Mouse (Mus musculus) erythroid progenitor cell, adult 5-6 weeks (primary cell): ENCODE measurements around the gene Tyw3. TPM values are rescaled to one million over a fixed set of nuclear protein-coding genes. Genes with fewer than 3 reads are reported as not detected.

Experiments used
- ATAC-seq: replicated peaks from 2 replicates; pipeline ENCODE4 v1.8.0; 2016; ENCODE audit warnings: moderate number of reproducible peaks, mild to moderate bottlenecking, moderate TSS enrichment, inconsistent platforms; ENCODE audit not compliant: poor library complexity, low FRiP score, severe bottlenecking
- total RNA-seq, 2 experiments: library from RNA; stranded (forward) in 1 of 2; stranded (reverse) in 1 of 2; fragments of 150-400 nt in 1 of 2; fragments of 186-747, 209-891 nt in 1 of 2; gene quantifications; 2 replicates each; pipeline versions ENCODE4 v1.2.3 to v1.2.4; 2015 to 2017; ENCODE audit warnings: low replicate concordance in 2 of 2

Tyw3 gene
- total RNA-seq, 2 experiments from 2014 or later, result 2.5 TPM; not detected in 1

DNA sequence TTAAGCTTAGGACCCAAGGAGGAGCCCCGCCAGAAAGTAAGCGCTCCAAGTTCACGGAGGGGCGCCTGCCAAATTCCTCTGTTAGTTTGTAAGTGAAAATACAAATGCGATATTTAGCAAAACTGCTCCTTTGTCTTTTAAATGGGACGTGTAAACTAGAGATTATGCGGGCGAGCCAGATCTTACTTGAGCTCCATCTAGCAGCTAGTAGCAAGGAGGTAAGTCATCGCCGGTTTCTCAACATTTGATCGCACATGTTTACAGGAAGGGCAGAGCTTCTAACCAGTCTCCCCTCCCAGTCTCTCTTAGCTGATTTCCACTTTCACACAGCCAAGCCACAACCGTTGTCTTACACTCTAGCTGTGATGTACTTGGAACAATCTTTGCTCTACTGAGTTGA lies 26.1 kb downstream of the Tyw3 start:
- no peak for ATAC-seq

DNA sequence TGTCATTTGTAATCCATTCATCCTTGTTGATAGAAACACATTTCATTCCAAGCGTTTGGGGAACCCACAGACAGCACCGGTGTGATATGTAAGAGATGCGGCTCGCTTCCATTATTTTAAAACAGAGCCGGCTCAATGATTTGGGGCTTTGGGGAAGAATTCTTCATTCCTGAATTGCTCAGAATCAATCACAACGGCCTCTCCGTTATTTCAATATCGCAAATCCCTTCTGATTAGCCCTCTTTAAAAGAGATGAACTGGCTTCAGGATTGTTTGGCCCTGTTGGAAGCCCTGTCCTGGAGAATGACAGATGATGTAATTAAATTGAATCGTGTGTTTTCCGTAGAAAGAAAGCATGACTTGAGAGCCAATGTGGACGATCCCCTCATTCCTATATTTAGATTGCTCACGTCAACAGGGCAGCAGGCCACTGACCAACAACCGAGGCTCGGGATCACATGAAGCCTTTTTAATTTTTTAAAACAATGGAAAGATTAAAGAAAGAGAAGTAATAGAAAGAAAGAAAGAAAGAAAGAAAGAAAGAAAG lies 26.8 kb downstream of the Tyw3 start:
- ATAC-seq, result no peak

DNA sequence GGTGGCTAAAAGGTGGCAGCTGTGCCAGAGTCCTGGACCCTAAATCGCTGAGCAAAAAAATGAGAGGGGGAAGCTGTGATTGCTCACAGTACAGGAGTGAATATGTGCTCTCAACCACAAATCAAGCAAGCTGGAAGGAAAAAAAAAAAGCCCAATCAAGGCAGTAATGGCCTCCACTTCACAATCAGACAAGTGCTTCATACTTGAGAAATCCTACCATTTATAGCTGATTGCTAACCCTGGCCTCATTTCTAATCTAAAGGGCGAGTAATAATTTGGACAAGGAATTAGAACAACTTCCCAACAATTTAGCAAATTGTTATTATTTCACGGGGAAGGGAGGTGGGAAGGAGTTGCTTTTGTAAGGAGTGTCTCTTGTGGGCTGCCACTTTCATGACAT lies 31.5 kb downstream of the Tyw3 start:
- ATAC-seq, result no peak

DNA sequence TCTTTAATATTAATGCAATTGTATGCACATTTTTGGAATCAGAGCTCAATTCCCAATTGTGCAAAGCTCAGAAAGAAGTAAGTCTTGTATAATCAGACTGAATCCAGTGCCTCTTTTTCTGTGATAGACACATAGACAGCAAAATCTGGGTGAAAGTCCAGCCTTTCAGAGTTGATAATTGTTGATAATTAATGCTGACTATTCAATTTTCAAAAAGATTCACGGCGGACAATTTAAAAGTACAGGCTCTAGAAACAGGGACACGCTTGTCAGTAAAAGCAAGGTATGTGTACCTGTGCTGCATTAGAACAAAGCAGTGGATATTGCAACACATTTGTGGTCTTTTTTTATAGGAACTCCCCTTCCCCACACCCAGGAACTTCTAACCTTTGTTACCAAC lies 34.7 kb downstream of the Tyw3 start:
- ATAC-seq, result no peak

DNA sequence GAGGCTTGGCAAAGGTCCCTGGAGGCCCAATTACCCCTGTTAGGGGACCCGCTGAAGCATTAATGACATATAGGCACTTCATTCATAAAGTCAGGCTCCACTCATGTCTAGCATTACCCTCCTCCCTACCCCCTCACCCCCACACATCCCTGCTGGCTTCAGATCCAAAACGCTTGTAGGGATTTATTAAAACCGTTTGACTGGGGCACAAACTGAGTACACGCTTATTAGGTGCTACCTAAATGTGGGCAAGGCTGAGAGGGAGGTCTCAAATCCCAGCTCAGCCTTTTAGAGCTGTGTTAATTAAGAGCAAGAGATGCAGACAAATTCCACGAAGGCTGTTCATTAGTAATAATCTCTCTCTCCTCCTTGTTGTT lies 45.9 kb downstream of the Tyw3 start:
- no peak for ATAC-seq

DNA sequence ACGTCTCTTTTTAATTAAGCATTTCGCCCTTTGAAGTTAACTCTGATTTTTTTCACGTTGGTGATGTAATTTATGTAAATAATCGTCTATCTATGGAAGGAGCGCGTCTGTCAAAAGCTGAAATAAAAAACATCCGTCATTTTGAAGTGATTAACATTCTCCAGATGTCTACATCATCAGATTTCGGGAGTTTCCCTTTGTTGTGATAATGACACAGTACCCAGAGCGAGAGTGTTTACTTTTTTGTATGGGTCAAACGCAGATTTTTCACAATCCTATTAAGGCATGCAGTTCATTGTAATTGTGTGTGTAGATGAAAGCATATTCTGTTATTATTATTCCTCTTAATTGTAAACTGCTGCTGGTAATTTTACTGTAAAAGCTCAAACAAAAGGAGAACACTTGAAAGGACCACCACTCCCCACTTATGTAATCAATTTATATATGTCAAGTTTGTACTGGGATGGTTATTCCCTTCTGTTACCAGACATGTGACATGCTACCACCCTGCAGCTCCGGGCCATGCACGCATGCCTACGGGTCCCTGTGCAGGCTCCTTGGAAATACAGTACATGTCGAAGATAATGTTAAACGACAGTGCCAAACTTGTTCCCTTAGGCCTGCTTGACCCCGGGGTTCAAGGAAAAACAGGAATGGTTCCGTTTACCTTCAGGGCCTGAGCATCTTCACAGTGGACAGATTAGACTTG lies 46.4 kb downstream of the Tyw3 start:
- ATAC-seq, result no peak

DNA sequence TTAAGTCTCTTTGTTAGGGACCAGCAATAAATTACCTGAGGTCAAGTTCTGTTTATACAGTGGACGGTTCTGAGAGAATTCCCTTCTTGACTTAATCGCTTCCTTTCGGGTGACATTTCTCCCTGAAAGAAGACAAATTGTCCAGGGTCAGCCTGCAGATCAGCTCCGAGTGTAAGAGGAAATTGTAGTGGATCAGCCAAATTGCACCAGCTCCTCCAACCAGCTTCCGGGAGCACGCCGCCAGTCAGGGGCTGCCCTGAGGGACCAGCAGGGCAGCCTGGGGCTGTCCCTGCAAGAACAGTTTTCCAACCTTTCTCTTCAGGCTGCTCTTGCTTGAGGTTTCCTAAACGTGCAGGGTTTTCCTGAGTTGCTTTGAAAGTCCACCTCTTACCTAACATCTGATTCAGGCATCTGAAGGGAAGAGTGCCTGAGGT lies 48.0 kb downstream of the Tyw3 start:
- ATAC-seq, result no peak

DNA sequence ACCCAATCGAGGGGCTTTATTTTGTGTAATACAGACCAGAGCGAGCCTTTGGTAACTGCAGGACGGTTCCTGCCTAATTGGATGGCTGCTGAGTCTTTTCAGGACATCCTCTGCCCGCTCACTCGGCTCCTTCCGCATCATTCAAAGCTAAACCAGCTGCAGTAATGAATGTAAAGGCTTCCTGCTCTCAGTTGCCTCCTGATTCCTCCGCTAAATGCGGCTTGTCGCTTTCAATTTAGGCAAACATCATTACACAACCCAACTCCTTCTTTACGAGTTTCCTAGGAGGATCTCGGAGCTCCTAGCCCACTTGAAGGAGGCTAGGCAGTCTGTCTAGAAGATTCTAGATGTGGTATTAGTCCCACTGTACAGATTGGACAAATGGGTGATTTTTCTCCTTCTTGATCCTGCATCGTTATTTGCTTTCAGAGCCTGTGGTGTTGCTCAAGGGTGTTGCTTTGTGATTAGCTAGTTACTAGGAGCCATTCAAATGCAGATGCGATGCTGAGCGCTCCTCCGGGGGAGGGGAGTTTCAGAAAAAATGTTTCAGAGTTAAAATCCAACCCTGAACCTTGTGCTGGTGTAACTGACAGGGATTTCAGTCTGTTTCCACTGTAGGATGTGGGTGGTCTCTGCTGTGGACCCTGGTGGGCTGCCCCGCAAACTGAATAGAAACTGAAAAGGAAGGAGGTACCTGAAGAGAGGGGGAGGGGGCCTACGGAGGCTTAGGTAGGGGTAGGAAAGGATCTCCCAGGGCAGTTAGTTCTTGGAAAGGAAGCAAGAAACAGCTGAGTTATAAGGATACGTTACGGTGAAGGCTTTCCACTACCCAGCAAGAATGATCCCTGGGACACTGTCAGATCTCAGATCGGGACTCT lies 49.1 kb downstream of the Tyw3 start:
- no peak for ATAC-seq

DNA sequence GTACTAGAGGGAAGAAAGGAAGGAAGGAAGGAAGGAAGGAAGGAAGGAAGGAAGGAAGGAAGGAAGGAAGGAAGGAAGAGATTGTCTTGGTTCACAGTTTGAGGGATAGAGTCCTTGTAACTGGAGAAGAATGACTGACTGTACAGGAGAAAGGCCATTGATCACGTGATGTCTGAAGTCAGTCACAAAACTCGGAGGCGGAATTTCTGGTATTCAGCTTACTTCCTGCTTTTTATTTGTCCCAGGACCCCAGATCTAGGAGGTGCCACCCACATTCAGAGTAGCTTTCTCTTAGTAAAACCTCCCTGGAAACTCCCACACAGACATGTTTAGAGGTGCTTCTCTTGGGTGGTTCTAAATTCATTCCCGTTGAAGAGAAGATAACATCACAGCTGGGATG lies 50.7 kb downstream of the Tyw3 start:
- no peak for ATAC-seq

DNA sequence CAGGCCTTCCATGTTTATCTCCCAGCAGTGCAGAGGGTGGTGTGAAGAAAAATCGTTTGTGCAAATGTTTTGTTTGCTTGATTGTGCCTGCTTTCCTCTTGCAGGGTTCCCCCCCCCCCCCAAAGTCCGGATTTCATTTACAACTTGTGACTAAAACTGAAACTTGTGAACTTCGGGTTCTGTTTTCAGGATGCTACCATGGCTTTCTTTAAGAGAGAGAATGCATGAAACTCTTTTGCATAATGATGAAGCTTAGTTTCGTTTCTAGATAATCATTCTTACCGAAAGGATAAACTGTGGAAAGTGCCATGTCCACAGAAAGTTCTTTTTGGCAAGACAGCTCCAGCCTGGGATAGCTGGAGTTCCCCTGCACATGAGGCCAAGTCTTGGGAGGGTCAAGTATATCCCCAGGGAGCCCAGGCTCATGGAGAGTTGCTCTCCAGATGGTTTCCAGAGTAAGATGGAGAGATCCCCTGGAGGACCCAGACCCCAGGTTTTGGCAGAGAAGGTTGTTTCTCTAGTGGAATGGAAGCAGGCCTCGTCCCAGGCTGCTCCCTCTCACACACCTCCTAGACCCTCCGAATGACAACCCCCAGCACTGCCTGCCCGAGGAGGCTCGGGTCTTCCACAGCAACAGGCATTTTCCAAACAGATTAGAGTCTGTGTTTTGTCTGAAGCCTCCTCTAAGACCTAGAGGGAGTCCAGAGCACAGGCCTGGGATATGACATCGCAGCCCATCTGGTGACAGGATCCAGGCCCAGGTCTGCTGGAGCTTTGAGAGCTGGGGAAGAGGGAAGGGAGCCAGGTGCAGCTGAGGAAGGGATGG lies 56.6 kb downstream of the Tyw3 start:
- ATAC-seq, result no peak

DNA sequence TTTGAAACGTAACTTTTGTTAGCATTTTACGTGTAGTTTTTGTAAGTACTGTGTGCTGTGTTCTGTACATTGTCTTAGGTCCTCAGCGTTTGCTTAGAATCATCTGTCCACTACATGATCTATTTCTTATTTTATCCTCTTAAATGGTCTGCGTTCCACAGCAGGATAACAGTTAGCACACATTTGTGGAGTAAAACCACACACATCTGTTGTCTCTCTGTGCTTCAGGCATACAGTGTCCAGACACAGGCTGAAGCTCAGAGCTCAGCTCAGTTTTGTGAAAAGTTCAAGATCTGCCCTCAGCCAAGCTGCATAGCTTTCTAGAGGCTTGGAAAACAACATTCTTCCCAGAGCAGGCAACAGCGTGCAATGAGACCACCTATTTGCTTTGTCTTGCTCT lies 60.8 kb downstream of the Tyw3 start:
- no peak for ATAC-seq

DNA sequence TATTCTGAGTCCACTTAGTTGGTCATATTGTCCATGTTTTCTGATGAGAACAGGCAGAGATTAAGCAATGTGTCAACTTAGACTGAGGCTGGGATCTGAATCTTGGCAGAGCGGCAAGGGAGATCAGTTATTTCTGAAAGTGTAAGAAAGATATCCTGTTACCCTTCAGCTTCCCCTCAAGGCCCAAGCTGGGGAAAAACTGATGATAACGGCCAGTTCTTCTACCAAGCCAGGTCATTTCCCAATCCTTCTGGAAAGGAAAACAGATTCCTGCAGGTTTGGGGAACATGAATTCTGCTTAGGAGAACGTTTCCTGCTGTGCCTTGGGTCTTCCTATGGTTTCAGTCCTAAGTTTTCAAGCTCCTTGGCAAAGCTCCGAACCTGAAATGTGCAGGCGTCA lies 63.7 kb downstream of the Tyw3 start:
- no peak for ATAC-seq

DNA sequence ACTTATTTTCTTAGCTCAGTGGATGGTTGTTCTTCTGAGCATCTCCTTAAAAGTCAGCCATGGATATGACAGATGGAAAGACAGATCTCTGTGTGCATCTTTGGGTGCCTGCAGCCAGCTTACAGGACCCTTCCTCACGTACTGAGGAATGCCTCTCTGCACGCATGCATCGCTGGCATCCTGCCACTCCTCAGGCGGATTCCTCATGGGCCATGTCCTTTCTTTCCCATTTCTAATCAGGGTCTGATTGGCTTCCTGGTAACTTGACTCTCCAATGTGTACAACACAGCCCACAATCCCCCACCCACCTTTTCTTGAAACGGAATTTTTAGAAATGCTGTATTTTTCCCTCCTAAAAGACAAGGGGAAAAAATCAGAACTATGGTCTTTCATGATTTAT lies 67.9 kb downstream of the Tyw3 start:
- ATAC-seq, result no peak

DNA sequence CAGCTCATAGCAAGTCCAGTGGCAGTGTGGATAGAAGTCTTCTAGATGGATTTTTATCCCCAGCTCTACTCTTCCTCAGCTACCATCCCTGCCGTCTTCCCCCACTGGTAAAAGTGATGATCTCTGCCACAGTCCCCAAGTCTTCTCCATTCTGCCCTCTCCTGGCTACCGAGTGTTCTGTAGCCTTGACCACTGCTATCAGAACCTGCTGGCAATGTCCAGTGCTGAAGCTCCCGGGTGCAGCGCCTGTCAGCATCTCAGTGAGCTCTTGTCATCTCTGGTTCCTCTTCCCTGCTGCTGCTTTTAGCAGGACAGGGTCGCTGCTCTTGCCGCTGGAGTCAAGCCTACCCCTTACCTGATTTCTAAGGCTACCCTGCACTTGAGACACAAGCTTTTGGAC lies 70.3 kb downstream of the Tyw3 start:
- ATAC-seq, result no peak

Other genes starting within 250 kb of the Tyw3 start
- not detected in 2 replicates for gene Cryz, start 393 bp downstream of the Tyw3 start, total RNA-seq (2015; ENCODE audit: low replicate concordance)
- 0.13 TPM in 1 of 2 replicates, not detected in the other for gene Cryz, start 393 bp downstream of the Tyw3 start, total RNA-seq (2017; ENCODE audit: low replicate concordance)
- not detected in 2 replicates for gene Erich3, start 66.8 kb upstream of the Tyw3 start, total RNA-seq (2015; ENCODE audit: low replicate concordance)
- not detected in 2 replicates for gene Erich3, start 66.8 kb upstream of the Tyw3 start, total RNA-seq (2017; ENCODE audit: low replicate concordance)